Mouse (Mus musculus) hindbrain, embryonic 16.5 days (tissue): Measurements from ENCODE around the gene Olfr714. TPM values are rescaled to one million over a fixed set of nuclear protein-coding genes. Genes with fewer than 3 reads are reported as not detected.
"Not testable (repeated sequence)": the region's sequence is repeated elsewhere in the genome, so short reads cannot be mapped to it uniquely, and the experiment has no call there.

ENCODE experiments used
- ATAC-seq: fragments of 200-750 bp; cut with Nextera tagmentation; 2 replicates; pipeline ENCODE4 v1.8.0; 2017; ENCODE audit warnings: moderate TSS enrichment, moderate library complexity
- H3K27ac ChIP-seq: fragments of 300-500 bp; sonication (generic); 2 replicates; pipeline ENCODE4 v1.5.1; 2014; ENCODE audit warnings: low read depth, mild to moderate bottlenecking, control low read depth, low read length, moderate library complexity
- H3K27me3 ChIP-seq: fragments of 300-500 bp; sonication (generic); replicated peaks from 2 replicates; pipeline ENCODE4 v1.6.1; 2014; ENCODE audit warnings: low read length; ENCODE audit not compliant: control insufficient read depth, insufficient read depth
- H3K36me3 ChIP-seq: fragments of 300-500 bp; sonication (generic); 2 replicates; pipeline ENCODE4 v1.6.1; 2014; ENCODE audit warnings: mild to moderate bottlenecking, low read length, moderate library complexity, mixed read lengths; ENCODE audit not compliant: control insufficient read depth, insufficient read depth
- H3K4me1 ChIP-seq: fragments of 300-500 bp; sonication (generic); 2 replicates; pipeline ENCODE4 v1.6.1; 2014; ENCODE audit warnings: low read depth, low read length; ENCODE audit not compliant: control insufficient read depth, insufficient read depth
- H3K4me2 ChIP-seq: fragments of 300-500 bp; sonication (generic); 2 replicates; pipeline ENCODE4 v1.6.1; 2014; ENCODE audit warnings: mild to moderate bottlenecking, low read length, control low read depth, moderate library complexity
- H3K4me3 ChIP-seq: fragments of 300-500 bp; sonication (generic); 2 replicates; pipeline ENCODE4 v1.5.1; 2014; ENCODE audit warnings: mild to moderate bottlenecking, low read length, control low read depth, moderate library complexity
- H3K9ac ChIP-seq: fragments of 300-500 bp; sonication (generic); 2 replicates; pipeline ENCODE4 v1.6.1; 2014; ENCODE audit warnings: low read depth, mild to moderate bottlenecking, control low read depth, low read length, moderate library complexity
- H3K9me3 ChIP-seq: fragments of 300-500 bp; sonication (generic); 2 replicates; pipeline ENCODE4 v1.6.1; 2014; ENCODE audit warnings: mild to moderate bottlenecking, low read length, moderate library complexity; ENCODE audit not compliant: control insufficient read depth
- WGBS: fragments of 180-500 bp; shearing (Covaris S2); extraction: QIAGEN DNeasy Blood & Tissue Kit; methylation state at CpG from one replicate; pipeline ENCODE4 v1.1.7; 2014; 5-methylcytosine and 5-hydroxymethylcytosine counted together
- polyA plus RNA-seq: library from polyadenylated mRNA; unstranded; fragments of >200 nt; fragmentation: Nextera tagmentation; extraction: Ambion mirVana; gene quantifications from 2 replicates; pipeline ENCODE4 v1.2.1, GENCODE M21; 2015

The Olfr714 gene
- polyA plus RNA-seq: not detected in 2 replicates

DNA sequence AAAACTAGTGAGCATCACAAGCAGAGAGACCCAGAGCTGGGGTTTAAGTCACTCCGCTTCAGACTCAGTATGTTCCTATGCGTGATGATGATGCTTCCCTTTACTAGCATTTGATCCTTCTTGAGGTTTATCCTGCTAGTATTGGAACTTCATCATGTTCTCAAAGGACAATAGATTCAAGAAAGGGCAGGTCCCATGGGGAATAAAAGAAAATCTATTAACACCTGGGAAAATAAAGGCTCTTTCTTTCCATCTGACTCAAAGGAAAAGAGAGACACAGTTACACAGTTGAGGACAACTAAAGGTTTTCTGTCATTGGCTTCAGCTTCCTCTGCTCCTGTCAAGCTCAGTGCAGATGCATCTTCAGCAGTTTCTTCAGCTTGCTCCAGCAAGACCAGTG, at the start of gene Olfr714:
TSS of gene Olfr714 (plus strand) at position 301 of the 400 bp plus-strand sequence.
- Histone ChIP-seq H3K4me3 (no peak within 1 kb of the TSS), H3K9me3 (no peaks in the 10 kb centered on the region), H3K4me2 (no peak within 1 kb of the TSS), H3K4me1 (no peaks in the 10 kb centered on the region), H3K36me3 (no peaks in the 10 kb centered on the region), H3K9ac (no peak within 1 kb of the TSS), H3K27ac (no peak within 1 kb of the TSS), H3K27me3 (no peaks in the 10 kb centered on the region)
- 93% methylated on average over 2 of the region's 2 CpGs for WGBS
- no peak for ATAC-seq

DNA sequence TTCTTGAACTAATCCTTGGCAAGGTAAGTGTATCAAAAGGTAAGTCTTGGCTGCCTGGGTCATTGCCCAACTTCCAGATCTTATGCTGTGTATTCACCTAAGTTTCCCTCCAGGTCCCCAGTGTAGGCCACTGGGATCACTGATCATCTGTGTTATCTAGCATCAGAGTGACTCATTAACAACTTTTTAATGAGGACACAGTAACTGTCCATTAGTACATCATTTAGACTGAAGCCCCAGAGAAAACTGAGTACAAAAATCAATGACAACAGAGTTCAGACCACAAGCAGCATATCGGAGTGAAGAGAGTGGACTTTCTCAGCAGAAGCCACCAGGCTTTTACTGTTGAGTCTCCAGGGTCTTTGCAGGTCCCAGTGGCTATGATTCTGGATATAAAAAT, 39.9 kb upstream of the Olfr714 start, which contains the start of gene Olfr713:
TSS of gene Olfr713 (plus strand) at position 301 of the 400 bp plus-strand sequence.
- Histone ChIP-seq H3K9ac (no peak within 1 kb of the TSS), H3K36me3 (no peaks in the 10 kb centered on the region), H3K9me3 (no peaks in the 10 kb centered on the region), H3K4me1 (no peaks in the 10 kb centered on the region), H3K27ac (no peak within 1 kb of the TSS), H3K4me3 (no peak within 1 kb of the TSS), H3K27me3 (no peaks in the 10 kb centered on the region), H3K4me2 (no peak within 1 kb of the TSS)
- WGBS: 93% methylated on average over 1 of the region's 1 CpGs
- ATAC-seq: no peak

DNA sequence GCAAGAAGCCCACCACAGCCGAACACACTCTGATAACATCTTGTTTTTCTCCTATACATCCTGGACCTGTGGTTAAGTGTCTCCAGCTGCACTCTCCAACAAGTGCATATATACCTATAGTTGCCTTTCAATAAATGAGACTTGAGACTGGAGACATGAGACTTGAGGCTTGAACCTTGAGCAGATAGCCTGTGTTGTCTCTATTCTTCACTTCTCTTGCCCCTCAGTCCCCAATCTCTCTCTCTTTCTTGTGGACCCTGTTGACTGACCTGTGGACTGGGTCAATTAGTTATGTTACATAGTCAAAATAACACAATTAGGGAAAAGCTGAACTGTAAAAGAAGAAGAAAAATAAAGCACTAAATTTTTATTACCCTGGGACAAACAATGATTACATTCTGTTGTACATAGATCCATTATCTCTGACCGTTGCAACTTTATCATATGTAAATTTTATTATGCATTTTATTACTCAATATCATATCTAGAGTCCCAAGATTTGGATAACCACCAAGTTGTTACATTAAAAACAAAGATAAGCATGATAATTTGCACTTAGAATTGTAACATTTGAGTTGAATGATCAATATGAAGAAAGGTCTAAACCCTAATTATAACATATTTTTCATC, 30.7 kb upstream of the Olfr714 start:
- WGBS: 83% methylated on average over 2 of the region's 2 CpGs
- H3K9ac ChIP-seq: no peak overlapping the region

DNA sequence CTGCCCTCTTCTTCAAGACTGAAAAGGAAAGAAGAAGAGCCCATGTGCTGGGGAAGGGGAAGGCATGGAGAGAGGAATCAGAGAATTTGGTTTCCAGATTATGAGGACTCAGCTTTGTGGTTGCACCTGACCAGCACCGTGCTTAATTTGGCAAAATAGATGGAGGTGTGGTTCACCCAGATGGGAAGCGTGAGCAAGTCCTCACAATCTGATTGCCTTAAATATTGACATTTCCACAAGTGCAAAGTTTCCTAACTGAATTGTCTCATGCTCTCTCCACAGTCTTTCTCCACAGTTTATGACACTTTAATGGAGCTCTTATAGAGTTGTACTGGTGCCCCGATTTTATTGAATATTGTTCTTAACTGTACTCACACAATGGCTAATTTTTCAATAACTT, 27.6 kb upstream of the Olfr714 start:
- H3K36me3 ChIP-seq: no peaks in the 10 kb centered on the region
- H3K4me1 ChIP-seq: no peaks in the 10 kb centered on the region
- no peak overlapping the region for H3K4me2 ChIP-seq
- H3K9ac ChIP-seq: no peak overlapping the region
- H3K27me3 ChIP-seq: no peaks in the 10 kb centered on the region
- H3K9me3 ChIP-seq: no peaks in the 10 kb centered on the region
- WGBS: 85% methylated on average over 3 of the region's 3 CpGs
- ATAC-seq: no peak
- no peak overlapping the region for H3K27ac ChIP-seq
- no peak overlapping the region for H3K4me3 ChIP-seq

More for the DNA sequence above, 30.7 kb upstream of the Olfr714 start:
- ATAC-seq: no peak
- no peak overlapping the region for H3K27ac ChIP-seq
- H3K4me1 ChIP-seq: no peaks in the 10 kb centered on the region
- no peaks in the 10 kb centered on the region for H3K27me3 ChIP-seq
- H3K4me3 ChIP-seq: no peak overlapping the region
- H3K36me3 ChIP-seq: no peaks in the 10 kb centered on the region
- no peak overlapping the region for H3K4me2 ChIP-seq
- H3K9me3 ChIP-seq: no peaks in the 10 kb centered on the region

DNA sequence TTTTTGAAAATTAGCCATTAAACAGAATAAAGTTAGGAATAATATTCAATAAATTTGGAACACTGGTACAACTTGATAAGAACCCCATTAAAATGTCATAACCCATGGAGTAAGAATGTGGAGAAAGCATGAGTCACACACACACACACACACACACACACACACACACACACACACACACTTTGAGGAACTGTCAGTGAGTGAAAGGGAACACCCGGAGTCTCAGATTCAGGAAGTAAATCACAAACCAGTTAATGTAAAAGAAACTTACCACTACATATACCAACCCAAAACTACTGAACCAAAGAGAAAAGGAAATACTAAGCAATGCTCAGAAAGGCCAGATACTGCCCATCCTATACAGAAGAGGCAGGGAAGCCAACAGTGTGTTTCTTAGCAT, 26.4 kb upstream of the Olfr714 start:
- Histone ChIP-seq H3K4me3 (no peak overlapping the region), H3K27ac (no peak overlapping the region), H3K9ac (no peak overlapping the region), H3K4me2 (no peak overlapping the region), H3K27me3 (no peaks in the 10 kb centered on the region), H3K4me1 (no peaks in the 10 kb centered on the region), H3K36me3 (no peaks in the 10 kb centered on the region), H3K9me3 (no peaks in the 10 kb centered on the region)
- 79% methylated on average over 1 of the region's 1 CpGs for WGBS
- ATAC-seq: no peak

DNA sequence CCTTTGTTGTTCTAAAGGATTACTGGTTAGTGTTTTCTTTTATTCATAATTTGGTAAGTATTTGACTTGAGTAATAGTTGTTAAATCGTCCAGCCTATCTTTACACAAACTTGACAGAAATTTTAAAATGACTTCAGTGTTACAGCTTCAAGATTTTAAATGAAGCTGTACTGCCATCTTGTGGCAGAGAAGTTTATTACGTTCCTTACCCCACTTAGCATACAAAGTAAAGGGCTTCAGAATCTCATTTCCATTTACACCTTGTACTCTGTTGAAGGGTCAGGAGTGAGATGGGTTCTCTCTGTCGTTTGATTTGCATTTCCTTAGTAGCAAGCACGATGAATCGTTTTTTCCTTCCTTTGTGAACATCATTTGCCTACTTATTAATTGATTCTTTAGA, 24.9 kb upstream of the Olfr714 start:
- no peak overlapping the region for H3K4me2 ChIP-seq
- no peaks in the 10 kb centered on the region for H3K27me3 ChIP-seq
- H3K36me3 ChIP-seq: no peaks in the 10 kb centered on the region
- 8% methylated on average over 5 of the region's 5 CpGs for WGBS
- H3K9me3 ChIP-seq: no peaks in the 10 kb centered on the region
- peak; percentile 72; the same call in 1 of the 2 replicates for ATAC-seq
- H3K4me1 ChIP-seq: no peaks in the 10 kb centered on the region
- H3K9ac ChIP-seq: no peak overlapping the region
- H3K4me3 ChIP-seq: no peak overlapping the region
- H3K27ac ChIP-seq: no peak overlapping the region

DNA sequence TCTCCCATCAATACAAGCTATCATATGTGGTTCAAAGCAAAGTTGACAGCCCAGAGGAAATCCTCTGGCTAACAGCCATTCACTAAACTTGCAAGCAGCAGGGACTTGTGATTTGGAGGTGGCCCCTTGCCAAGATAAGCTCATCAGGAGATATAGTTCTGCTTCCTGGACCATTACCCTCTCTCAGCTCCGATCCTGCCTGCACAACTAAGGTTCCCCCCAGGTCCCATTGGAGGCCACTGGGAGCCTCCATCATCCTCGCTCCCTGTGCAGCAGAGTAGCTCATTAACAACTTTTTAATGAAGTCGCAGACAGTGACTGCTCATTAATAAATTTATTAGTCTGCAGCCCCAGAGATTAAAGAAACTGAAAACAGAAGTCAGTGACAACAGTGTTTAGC, 23.2 kb upstream of the Olfr714 start:
- Histone ChIP-seq H3K4me3 (no peak overlapping the region), H3K9me3 (no peaks in the 10 kb centered on the region), H3K9ac (no peak overlapping the region), H3K4me2 (no peak overlapping the region), H3K4me1 (no peaks in the 10 kb centered on the region), H3K27me3 (no peaks in the 10 kb centered on the region), H3K27ac (no peak overlapping the region), H3K36me3 (no peaks in the 10 kb centered on the region)
- no peak for ATAC-seq
- WGBS: 44% methylated on average over 3 of the region's 3 CpGs

DNA sequence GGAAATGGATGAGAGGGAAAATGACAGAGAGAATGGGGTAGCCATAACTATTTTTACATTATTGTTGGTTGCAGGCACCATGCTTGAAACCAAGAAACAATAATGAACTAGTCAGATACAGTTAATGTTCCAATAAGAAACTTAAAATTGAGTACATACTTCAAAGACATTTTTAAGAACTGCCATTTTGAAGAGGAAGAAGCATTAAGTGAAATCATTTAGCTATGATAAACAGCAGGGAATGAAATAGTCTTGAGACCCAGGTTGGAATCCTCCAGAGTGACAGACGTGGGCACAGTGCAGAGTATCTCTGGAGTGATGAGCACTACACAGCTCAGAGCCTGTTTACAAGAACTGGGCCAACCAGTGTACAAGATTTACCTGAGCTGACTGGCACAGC, 22.1 kb downstream of the Olfr714 start, which contains the start of gene Olfr17:
TSS of gene Olfr17 (plus strand) at position 301 of the 400 bp plus-strand sequence.
- Histone ChIP-seq H3K36me3 (no peaks in the 10 kb centered on the region), H3K4me1 (no peaks in the 10 kb centered on the region), H3K9me3 (no peaks in the 10 kb centered on the region), H3K4me2 (no peak within 1 kb of the TSS), H3K9ac (no peak within 1 kb of the TSS), H3K27ac (no peak within 1 kb of the TSS), H3K4me3 (no peak within 1 kb of the TSS), H3K27me3 (no peaks in the 10 kb centered on the region)
- ATAC-seq: no peak
- WGBS: 80% methylated on average over 1 of the region's 1 CpGs

DNA sequence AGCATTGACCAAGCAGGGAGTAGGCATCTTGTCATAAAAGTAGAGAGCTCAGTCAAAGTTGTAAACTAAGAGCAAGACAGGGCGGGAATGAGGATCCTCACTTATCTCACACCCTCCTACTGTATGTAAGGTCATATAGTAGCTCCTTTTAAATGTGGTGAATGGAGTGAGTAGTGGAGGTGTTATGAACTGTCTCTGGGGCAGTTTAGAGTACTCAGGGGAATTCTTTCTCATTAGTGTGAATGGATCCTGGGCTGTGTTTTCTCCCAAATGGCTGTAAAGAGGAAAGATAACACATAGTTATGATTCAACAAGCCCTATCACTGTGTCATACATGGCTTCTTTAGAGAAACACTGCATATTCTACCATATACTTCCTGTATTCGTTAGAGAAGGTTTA, 39.5 kb downstream of the Olfr714 start, which contains the start of gene Olfr715b:
TSS of gene Olfr715b (minus strand) at position 101 of the 400 bp plus-strand sequence.
- not testable (repeated sequence) for H3K4me3 ChIP-seq, H3K27me3 ChIP-seq, H3K9ac ChIP-seq, H3K9me3 ChIP-seq, ATAC-seq, H3K4me2 ChIP-seq, H3K36me3 ChIP-seq, H3K4me1 ChIP-seq, H3K27ac ChIP-seq
- WGBS: 100% methylated on average over 1 of the region's 2 CpGs
